Mouse (Mus musculus) urinary bladder, postnatal 36 days (tissue): ENCODE measurements at regions not wholly inside any gene's neighbourhood (a gene's known extent, or its start where the extent isn't known, plus 50 kb on each side); places are given as distances from the start of the nearest gene placed in this dataset.
A peak's percentile ranks its signal among the peaks of the same experiment; 100 is the strongest.
"Not testable (repeated sequence)": the region's sequence is repeated elsewhere in the genome, so short reads cannot be mapped to it uniquely, and the experiment has no call there.

Source experiments
- DNase-seq, 2 experiments: peaks; one replicate each; pipeline ENCODE4 v3.0.0; 2022; ENCODE audit warnings: low spot score in 2 of 2, mixed read lengths in 1 of 2

GRCm38 (mm10) chr17:79547075-79547474 lies 64.6 kb upstream of the Rmdn2 start:
- DNase-seq, result no peak

GRCm38 (mm10) chr17:79547524-79547923 lies 64.1 kb upstream of the Rmdn2 start:
- DNase-seq, result no peak

- DNase-seq, result not testable (repeated sequence)
Observed at GRCm38 (mm10) chr17:79550409-79550808, 61.3 kb upstream of the Rmdn2 start.

GRCm38 (mm10) chr17:79553850-79554249 lies 57.8 kb upstream of the Rmdn2 start:
- DNase-seq, result peak in 1 of 2 experiments; percentile 36

DNA sequence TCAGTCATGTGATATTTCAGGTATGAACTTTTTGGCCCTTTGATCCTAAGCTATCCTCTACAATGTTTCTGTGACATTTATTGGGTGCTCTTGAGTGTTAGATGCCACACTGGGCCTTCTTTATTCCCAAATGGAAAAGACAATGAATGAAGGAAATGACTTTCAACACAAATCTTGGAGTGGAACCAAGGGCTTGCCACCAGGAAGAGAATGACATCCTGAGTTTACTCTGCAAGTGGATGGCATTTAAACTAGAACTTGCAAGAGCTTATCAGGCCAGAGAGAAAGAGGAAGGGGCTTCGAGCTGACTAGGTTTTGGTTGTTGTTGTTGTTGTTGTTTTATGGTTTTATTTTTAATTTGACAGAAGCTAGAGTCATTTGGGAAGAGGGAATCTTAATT lies 56.1 kb upstream of the Rmdn2 start:
- no peak for DNase-seq
